Mouse (Mus musculus) Patski (cell line): ENCODE measurements around the gene Yeats4. TPM values are rescaled to one million over a fixed set of nuclear protein-coding genes. Genes with fewer than 3 reads are reported as not detected.

Experiments used
- ATAC-seq: fragments of 100-300 bp; one replicate; pipeline ENCODE4 v1.8.0; 2021
- CTCF ChIA-PET: fragments of 350-600 bp; sonication (Branson Sonifier 250); formaldehyde crosslinking; loops from one replicate; lab custom pipeline; 2022; ENCODE audit warnings: inconsistent platforms; lab: Charles Lee
- POLR2A ChIA-PET: fragments of 350-600 bp; sonication (Branson Sonifier 250); formaldehyde crosslinking; loops from one replicate; lab custom pipeline; 2022; ENCODE audit warnings: antibody characterized with exemption, inconsistent platforms; lab: Charles Lee
- DNase-seq: peaks from one replicate; pipeline ENCODE4 v3.0.0-alpha.2; 2011; ENCODE audit warnings: low read depth, low spot score
- H3K27me3 ChIP-seq: fragments of 371-371 bp; one replicate; pipeline ENCODE4 v1.5.1; 2021
- CTCF ChIP-seq: fragments of 100-300 bp; IDR thresholded peaks from one replicate; pipeline ENCODE4 v1.5.1; 2021
- in situ Hi-C: fragments of 300-500 bp; cut with MboI; formaldehyde crosslinking; loops from 3 replicates; pipeline ENCODE4 v1.11.1; 2018; ENCODE audit warnings: low pct_unique_long_range_greater_than_20kb, mixed read lengths
- polyA plus RNA-seq: library from polyadenylated mRNA; unstranded; gene quantifications from one replicate; pipeline ENCODE4 v1.2.3, GENCODE M21; 2021

Yeats4 gene
- polyA plus RNA-seq, 1 experiment from 2014 or later = 44.0 TPM

- no peak for ATAC-seq
- H3K27me3 ChIP-seq = no peaks in the 10 kb centered on the region
- POLR2A ChIA-PET = no interaction called here
Measured at GRCm38 (mm10) chr10:117173566-117174438, 50.5 kb downstream of the Yeats4 start.

GRCm38 (mm10) chr10:117173111-117173510, 51.2 kb downstream of the Yeats4 start:
- POLR2A ChIA-PET = no interaction called here
- DNase-seq (no peak), ATAC-seq (no peak)
- in situ Hi-C loops = no loop called here
- CTCF ChIA-PET = no interaction called here
- H3K27me3 ChIP-seq = no peaks in the 10 kb centered on the region
- no peak for TF ChIP-seq CTCF

More at GRCm38 (mm10) chr10:117173566-117174438, 50.5 kb downstream of the Yeats4 start:
- no peak for DNase-seq
- CTCF ChIA-PET = no interaction called here
- no peak for TF ChIP-seq CTCF
- in situ Hi-C loops = no loop called here

- POLR2A ChIA-PET = no interaction called here
Measured at GRCm38 (mm10) chr10:117172069-117172468, 52.2 kb downstream of the Yeats4 start.

GRCm38 (mm10) chr10:117166785-117167425, 57.4 kb downstream of the Yeats4 start:
- ATAC-seq = no peak
- no peak for DNase-seq
- no peak for TF ChIP-seq CTCF
- ChIA-PET POLR2A (no interaction called here), CTCF (interaction anchor here (1.2 to 1.9 kb wide), 2 partner anchors 18 to 27 kb away, joined by 3 to 6 read pairs; no protein-coding TSS in a partner anchor)
- in situ Hi-C loops = no loop called here
- no peaks in the 10 kb centered on the region for H3K27me3 ChIP-seq

More at GRCm38 (mm10) chr10:117172069-117172468, 52.2 kb downstream of the Yeats4 start:
- DNase-seq (no peak), ATAC-seq (no peak)
- no peak for TF ChIP-seq CTCF
- in situ Hi-C loops = no loop called here
- H3K27me3 ChIP-seq = no peaks in the 10 kb centered on the region
- CTCF ChIA-PET = interaction anchor here (0.9 kb wide), 1 partner anchor 14 kb away, joined by 3 read pairs; no protein-coding TSS in a partner anchor

Other genes with a start within 250 kb of the Yeats4 start
- not detected for gene Best3, start 238.2 kb downstream of the Yeats4 start, polyA plus RNA-seq
- not detected for gene Lrrc10, start 179.2 kb downstream of the Yeats4 start, polyA plus RNA-seq
- gene Cct2, start 160.7 kb downstream of the Yeats4 start, polyA plus RNA-seq = 386 TPM
- gene Frs2, start 76.0 kb downstream of the Yeats4 start, polyA plus RNA-seq = 16.4 TPM
- gene 9530003J23Rik, start 14.2 kb upstream of the Yeats4 start, polyA plus RNA-seq = 0.12 TPM
- 0.09 TPM for gene Lyz2, start 57.8 kb upstream of the Yeats4 start, polyA plus RNA-seq
- gene Lyz1, start 68.4 kb upstream of the Yeats4 start, polyA plus RNA-seq = 0.06 TPM
- 75.0 TPM for gene Cpsf6, start 155.5 kb upstream of the Yeats4 start, polyA plus RNA-seq